Mouse (Mus musculus) heart, embryonic 15.5 days (tissue): ENCODE measurements around the gene Olfr691. TPM values are rescaled to one million over a fixed set of nuclear protein-coding genes. Genes with fewer than 3 reads are reported as not detected.
"Not testable (repeated sequence)": the region's sequence is repeated elsewhere in the genome, so short reads cannot be mapped to it uniquely, and the experiment has no call there.

ENCODE experiments used
- ATAC-seq: fragments of 200-750 bp; cut with Nextera tagmentation; replicated peaks from 2 replicates; pipeline ENCODE4 v1.8.0; 2017; ENCODE audit warnings: low read depth, moderate TSS enrichment; ENCODE audit not compliant: insufficient number of reproducible peaks, insufficient read depth, low FRiP score
- H3K27ac ChIP-seq: fragments of 300-500 bp; sonication (generic); 2 replicates; pipeline ENCODE4 v1.5.1; 2015; ENCODE audit warnings: mild to moderate bottlenecking, inconsistent platforms
- H3K27me3 ChIP-seq: fragments of 300-500 bp; sonication (generic); 2 replicates; pipeline ENCODE4 v1.6.1; 2015; ENCODE audit warnings: inconsistent platforms
- H3K36me3 ChIP-seq: fragments of 300-500 bp; sonication (generic); 2 replicates; pipeline ENCODE4 v1.6.1; 2015; ENCODE audit warnings: mild to moderate bottlenecking, inconsistent platforms
- H3K4me1 ChIP-seq: fragments of 300-500 bp; sonication (generic); replicated peaks from 2 replicates; pipeline ENCODE4 v1.6.1; 2015; ENCODE audit warnings: inconsistent platforms
- H3K4me2 ChIP-seq: fragments of 300-500 bp; sonication (generic); 2 replicates; pipeline ENCODE4 v1.6.1; 2015; ENCODE audit warnings: inconsistent platforms, mild to moderate bottlenecking, moderate library complexity
- H3K4me3 ChIP-seq: fragments of 300-500 bp; sonication (generic); 2 replicates; pipeline ENCODE4 v1.5.1; 2015; ENCODE audit warnings: mild to moderate bottlenecking, inconsistent platforms
- H3K9ac ChIP-seq: fragments of 300-500 bp; sonication (generic); 2 replicates; pipeline ENCODE4 v1.6.1; 2015; ENCODE audit warnings: mild to moderate bottlenecking, inconsistent platforms
- H3K9me3 ChIP-seq: fragments of 300-500 bp; sonication (generic); replicated peaks from 2 replicates; pipeline ENCODE4 v1.6.1; 2016; ENCODE audit warnings: inconsistent platforms
- WGBS: fragments of 180-500 bp; shearing (Covaris S2); methylation state at CpG from one replicate; pipeline ENCODE4 v1.1.7; 2015; ENCODE audit warnings: mixed read lengths; 5-methylcytosine and 5-hydroxymethylcytosine counted together
- polyA plus RNA-seq: library from polyadenylated mRNA; unstranded; fragments of >200 nt; fragmentation: Nextera tagmentation; extraction: Ambion mirVana; gene quantifications from 2 replicates; pipeline ENCODE4 v1.2.1, GENCODE M21; 2015

Olfr691 gene
- polyA plus RNA-seq, 1 experiment from 2014 or later = not detected

- not testable (repeated sequence) for H3K9ac ChIP-seq, H3K27me3 ChIP-seq, H3K4me1 ChIP-seq, H3K27ac ChIP-seq, ATAC-seq, H3K4me3 ChIP-seq, H3K4me2 ChIP-seq, H3K9me3 ChIP-seq, H3K36me3 ChIP-seq
- WGBS = 90% methylated on average over 1 of the region's 2 CpGs
Observed at GRCm38 (mm10) chr7:105356487-105356886, 14.4 kb upstream of the Olfr691 start.

- H3K27me3 ChIP-seq, H3K4me2 ChIP-seq, ATAC-seq, H3K9me3 ChIP-seq, H3K36me3 ChIP-seq, H3K9ac ChIP-seq, H3K4me1 ChIP-seq, H3K4me3 ChIP-seq, H3K27ac ChIP-seq: not testable (repeated sequence)
- WGBS = no CpG with 5 or more reads among the region's 5 CpGs
Observed at GRCm38 (mm10) chr7:105356064-105356463, 14.0 kb upstream of the Olfr691 start.

GRCm38 (mm10) chr7:105342752-105343151 is 682 bp upstream of the Olfr691 start:
- no peak overlapping the region for H3K27ac ChIP-seq
- no peak overlapping the region for H3K4me3 ChIP-seq
- H3K4me1 ChIP-seq = no peaks in the 10 kb centered on the region
- no peaks in the 10 kb centered on the region for H3K9me3 ChIP-seq
- H3K36me3 ChIP-seq = no peaks in the 10 kb centered on the region
- H3K9ac ChIP-seq = no peak overlapping the region
- no peak for ATAC-seq
- H3K4me2 ChIP-seq = no peak overlapping the region
- 76% methylated on average over 2 of the region's 2 CpGs for WGBS
- no peaks in the 10 kb centered on the region for H3K27me3 ChIP-seq

DNA sequence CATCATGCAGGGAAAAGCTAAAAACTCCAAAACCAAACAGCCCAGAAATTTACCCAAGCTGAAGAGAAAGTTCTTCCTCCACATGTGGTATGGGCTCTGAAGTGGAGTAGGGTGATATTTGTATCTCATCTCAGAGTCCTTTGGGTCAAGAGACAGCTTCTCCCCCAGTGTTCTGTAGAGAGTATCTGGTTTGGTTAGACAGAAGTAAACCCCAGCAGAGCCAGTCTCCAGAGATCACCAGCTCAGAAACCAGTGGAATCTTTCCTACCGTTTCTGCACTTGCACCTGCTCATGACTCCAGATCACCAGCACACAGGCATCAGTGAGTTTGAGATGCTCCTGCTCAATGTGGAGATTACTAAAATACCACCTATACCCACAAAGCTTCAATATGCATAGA is 8.1 kb downstream of the Olfr691 start, which contains the start of gene Olfr690:
Olfr690 (minus strand) TSS at position 101 of the 400 bp plus-strand sequence.
- 73% methylated on average over 1 of the region's 1 CpGs for WGBS
- no peak within 1 kb of the TSS for H3K9ac ChIP-seq
- no peak within 1 kb of the TSS for H3K4me2 ChIP-seq
- H3K9me3 ChIP-seq = no peaks in the 10 kb centered on the region
- no peak within 1 kb of the TSS for H3K4me3 ChIP-seq
- H3K27me3 ChIP-seq = no peaks in the 10 kb centered on the region
- H3K36me3 ChIP-seq = no peaks in the 10 kb centered on the region
- no peaks in the 10 kb centered on the region for H3K4me1 ChIP-seq
- ATAC-seq = no peak
- no peak within 1 kb of the TSS for H3K27ac ChIP-seq

DNA sequence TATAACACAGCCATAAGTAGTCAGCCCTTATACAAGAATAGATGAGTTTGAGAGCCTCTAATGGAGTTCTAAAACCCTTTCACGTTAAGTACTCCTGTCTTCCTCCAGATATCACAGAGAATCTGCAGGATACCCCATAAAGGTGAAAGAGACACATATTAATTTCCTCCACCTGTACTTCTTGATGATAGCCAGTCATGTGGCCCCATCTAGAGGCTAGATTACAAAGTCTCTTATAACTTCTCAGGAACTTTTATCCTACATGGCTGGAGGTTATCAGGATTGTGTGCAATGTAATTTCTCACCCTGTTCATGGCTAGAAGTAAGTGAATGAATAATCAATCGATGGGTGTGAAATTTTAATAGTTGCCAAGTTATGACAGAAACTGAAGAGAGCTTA is 16.8 kb downstream of the Olfr691 start:
- ATAC-seq = no peak
- Histone ChIP-seq H3K27ac (no peak overlapping the region), H3K9ac (no peak overlapping the region), H3K9me3 (no peaks in the 10 kb centered on the region), H3K4me2 (no peak overlapping the region), H3K36me3 (no peaks in the 10 kb centered on the region), H3K4me1 (no peaks in the 10 kb centered on the region), H3K4me3 (no peak overlapping the region), H3K27me3 (no peaks in the 10 kb centered on the region)
- 61% methylated on average over 2 of the region's 2 CpGs for WGBS

DNA sequence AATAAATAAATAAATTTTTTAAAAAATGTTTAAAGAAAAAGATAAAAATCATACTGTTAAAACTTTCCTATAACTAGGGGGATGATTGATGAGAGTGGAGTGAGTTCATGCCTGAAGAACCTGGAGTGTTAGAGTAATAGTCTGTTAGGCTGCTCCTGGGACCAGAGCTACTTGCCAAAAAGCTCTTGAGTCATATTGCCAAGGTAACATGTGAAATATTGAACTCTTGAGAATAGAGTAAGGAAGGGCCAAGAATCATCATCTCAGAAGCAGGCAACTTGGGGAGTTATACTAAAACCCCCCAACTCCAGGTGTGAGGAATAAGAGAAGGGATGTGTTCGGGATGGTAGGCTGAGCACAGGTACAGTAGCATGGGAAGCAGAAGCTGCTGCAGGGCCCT is 31.2 kb downstream of the Olfr691 start, which contains the start of gene Olfr689:
Olfr689 (plus strand) TSS at position 301 of the 400 bp plus-strand sequence.
- Histone ChIP-seq H3K27ac (no peak within 1 kb of the TSS), H3K4me2 (no peak within 1 kb of the TSS), H3K9me3 (no peaks in the 10 kb centered on the region), H3K4me1 (no peaks in the 10 kb centered on the region), H3K36me3 (no peaks in the 10 kb centered on the region), H3K27me3 (no peaks in the 10 kb centered on the region), H3K9ac (no peak within 1 kb of the TSS), H3K4me3 (no peak within 1 kb of the TSS)
- ATAC-seq = no peak
- WGBS = 42% methylated on average over 1 of the region's 1 CpGs

DNA sequence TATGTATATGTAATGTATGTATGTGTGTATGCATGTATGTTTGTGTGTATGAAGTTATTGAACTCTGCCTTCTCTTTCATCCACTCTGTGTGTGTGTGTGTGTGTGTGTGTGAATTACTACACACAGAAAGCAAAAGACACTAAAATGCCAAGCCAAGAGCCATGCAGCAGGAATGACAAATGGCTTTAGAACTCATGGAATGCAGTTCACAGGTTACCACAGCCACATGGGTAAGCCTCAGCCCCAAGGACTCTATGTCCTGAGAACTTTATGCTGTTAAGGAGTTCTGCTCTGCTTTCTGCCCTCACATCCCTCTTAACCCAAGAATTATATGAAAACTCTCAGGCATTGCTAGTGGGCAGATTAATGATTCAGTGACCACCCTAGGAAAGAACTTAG is 52.0 kb downstream of the Olfr691 start:
- H3K4me3 ChIP-seq = no peak overlapping the region
- no peaks in the 10 kb centered on the region for H3K9me3 ChIP-seq
- no peak for ATAC-seq
- no peak overlapping the region for H3K27ac ChIP-seq
- no peak overlapping the region for H3K4me2 ChIP-seq
- H3K36me3 ChIP-seq = no peaks in the 10 kb centered on the region
- H3K27me3 ChIP-seq = no peaks in the 10 kb centered on the region
- H3K9ac ChIP-seq = no peak overlapping the region
- no peaks in the 10 kb centered on the region for H3K4me1 ChIP-seq

- H3K27ac ChIP-seq = no peak within 1 kb of the TSS
- H3K4me1 ChIP-seq = no peaks in the 10 kb centered on the region
- H3K27me3 ChIP-seq = no peaks in the 10 kb centered on the region
- no peak within 1 kb of the TSS for H3K4me3 ChIP-seq
- no peaks in the 10 kb centered on the region for H3K36me3 ChIP-seq
- no peak within 1 kb of the TSS for H3K4me2 ChIP-seq
- WGBS = 73% methylated on average over 6 of the region's 6 CpGs
- H3K9ac ChIP-seq = no peak within 1 kb of the TSS
- ATAC-seq = no peak
- no peaks in the 10 kb centered on the region for H3K9me3 ChIP-seq
Observed at GRCm38 (mm10) chr7:105287795-105288194, 54.3 kb downstream of the Olfr691 start, which contains the start of gene Olfr688. Olfr688 (plus strand) TSS chr7:105288095.

Other genes starting within 250 kb of the Olfr691 start
- gene Olfr680-ps1, start 249.5 kb downstream of the Olfr691 start, polyA plus RNA-seq = not detected in 2 replicates
- gene Olfr681, start 225.4 kb downstream of the Olfr691 start, polyA plus RNA-seq = not detected in 2 replicates
- not detected in 2 replicates for gene Olfr683, start 195.3 kb downstream of the Olfr691 start, polyA plus RNA-seq
- gene Olfr684, start 178.6 kb downstream of the Olfr691 start, polyA plus RNA-seq = not detected in 2 replicates
- gene Olfr685, start 156.3 kb downstream of the Olfr691 start, polyA plus RNA-seq = not detected in 2 replicates
- not detected in 2 replicates for gene Olfr686, start 134.8 kb downstream of the Olfr691 start, polyA plus RNA-seq
- gene Olfr688, start 54.2 kb downstream of the Olfr691 start, polyA plus RNA-seq = not detected in 2 replicates
- not detected in 2 replicates for gene Olfr689, start 31.1 kb downstream of the Olfr691 start, polyA plus RNA-seq
- not detected in 2 replicates for gene Olfr690, start 8.2 kb downstream of the Olfr691 start, polyA plus RNA-seq
- gene Olfr692, start 26.0 kb upstream of the Olfr691 start, polyA plus RNA-seq = not detected in 2 replicates
- gene Gm5901, start 32.8 kb upstream of the Olfr691 start, polyA plus RNA-seq = not detected in 2 replicates
- gene Fam160a2, start 57.8 kb upstream of the Olfr691 start, polyA plus RNA-seq = 24.7 and 35.4 TPM in 2 replicates
- gene Cnga4, start 62.3 kb upstream of the Olfr691 start, polyA plus RNA-seq = not detected in 2 replicates
- gene Cckbr, start 83.5 kb upstream of the Olfr691 start, polyA plus RNA-seq = 0.05 TPM in 1 of 2 replicates, not detected in the other
- 89.3 and 91.4 TPM in 2 replicates for gene Cavin3, start 140.0 kb upstream of the Olfr691 start, polyA plus RNA-seq
- gene Smpd1, start 212.1 kb upstream of the Olfr691 start, polyA plus RNA-seq = 54.4 and 61.0 TPM in 2 replicates
- gene Apbb1, start 239.4 kb upstream of the Olfr691 start, polyA plus RNA-seq = 40.4 and 49.2 TPM in 2 replicates